Mouse (Mus musculus): Measurements from ENCODE around the gene Pde4d. TPM values are rescaled to one million over a fixed set of nuclear protein-coding genes. Genes with fewer than 3 reads are reported as not detected.

The Pde4d gene
- polyA plus RNA-seq, 1 experiment from 2014 or later, result 18.6 TPM

DNA sequence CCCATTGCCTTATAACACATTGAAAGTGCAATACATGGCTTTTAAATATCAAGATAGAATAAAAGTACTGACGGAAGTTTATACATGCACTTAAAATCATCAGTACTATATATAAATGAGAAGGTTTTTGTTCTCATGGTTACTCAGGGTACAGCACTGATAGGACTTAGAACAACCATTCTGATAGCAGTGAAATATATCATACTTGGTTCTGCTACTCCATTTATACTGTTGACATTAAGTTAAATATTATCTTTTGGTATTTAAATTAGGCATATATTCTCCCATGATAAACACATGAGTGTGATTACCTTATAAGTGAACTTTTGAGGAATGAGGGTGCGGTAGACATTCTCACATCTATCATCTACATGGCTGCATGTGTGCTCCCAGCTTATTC lies 867.9 kb downstream of the Pde4d start:
- no peaks in the 10 kb centered on the region for H3K9me3 ChIP-seq (ENCODE audit: control insufficient read depth, low read length)
- H3K27ac ChIP-seq (ENCODE audit: low read depth), result no peak overlapping the region
- ATAC-seq (replicated peaks; ENCODE audit: low FRiP score, low TSS enrichment, low read depth), result no peak
- WGBS, result 73% methylated on average over 2 of the region's 2 CpGs
- no peaks in the 10 kb centered on the region for H3K36me3 ChIP-seq (ENCODE audit: control insufficient read depth, insufficient read depth, low read length)
- no peak overlapping the region for H3K4me3 ChIP-seq (ENCODE audit: low read depth, low read length)
- DNase-seq (ENCODE audit: low spot score), result no peak
- H3K4me2 ChIP-seq (ENCODE audit: low read length), result no peak overlapping the region
- no peak overlapping the region for H3K9ac ChIP-seq (ENCODE audit: low read length)
- H3K4me1 ChIP-seq (replicated peaks; ENCODE audit: control insufficient read depth, insufficient read depth, low read length), result peaks cover 7% of the 10 kb centered on the region; the same call in 1 of the 2 replicates
- no peaks in the 10 kb centered on the region for H3K27me3 ChIP-seq (replicated peaks; ENCODE audit: control insufficient read depth, insufficient read depth, low read length)

DNA sequence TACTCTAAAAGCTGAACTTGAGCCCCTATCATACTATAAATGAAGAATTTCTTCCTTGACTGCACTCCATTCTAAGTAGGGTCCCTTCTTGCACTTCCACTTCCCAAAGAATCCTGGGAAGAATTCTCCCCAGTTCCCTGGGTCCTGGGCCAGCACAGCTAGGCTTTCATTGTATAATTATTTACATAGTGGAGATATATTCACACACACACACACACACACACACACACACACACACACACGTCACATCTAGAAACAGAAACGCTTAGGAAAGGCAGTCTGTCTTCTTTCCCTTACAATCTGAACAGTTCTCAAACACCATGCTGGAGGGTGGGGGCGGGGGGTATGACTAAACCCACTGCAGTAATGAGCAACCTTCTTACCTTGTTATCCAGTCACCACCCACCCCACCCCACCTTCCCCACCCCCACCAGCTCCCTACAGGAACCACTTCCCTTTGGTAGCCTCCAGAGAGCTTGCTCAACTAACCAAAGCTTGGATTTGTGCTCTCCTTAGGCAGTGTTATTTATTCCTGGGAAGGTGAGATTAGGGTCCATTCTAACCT lies 868.8 kb downstream of the Pde4d start:
- H3K9ac ChIP-seq (ENCODE audit: low read length), result no peak overlapping the region
- no peak overlapping the region for H3K4me2 ChIP-seq (ENCODE audit: low read length)
- no peak overlapping the region for H3K4me3 ChIP-seq (ENCODE audit: low read depth, low read length)
- peaks cover 7% of the 10 kb centered on the region; the same call in 1 of the 2 replicates for H3K4me1 ChIP-seq (replicated peaks; ENCODE audit: control insufficient read depth, insufficient read depth, low read length)
- no peaks in the 10 kb centered on the region for H3K9me3 ChIP-seq (ENCODE audit: control insufficient read depth, low read length)
- no peaks in the 10 kb centered on the region for H3K36me3 ChIP-seq (ENCODE audit: control insufficient read depth, insufficient read depth, low read length)
- 45% methylated on average over 3 of the region's 3 CpGs for WGBS
- DNase-seq (ENCODE audit: low spot score) (no peak), ATAC-seq (replicated peaks; ENCODE audit: low FRiP score, low TSS enrichment, low read depth) (no peak)
- no peaks in the 10 kb centered on the region for H3K27me3 ChIP-seq (replicated peaks; ENCODE audit: control insufficient read depth, insufficient read depth, low read length)
- no peak overlapping the region for H3K27ac ChIP-seq (ENCODE audit: low read depth)

DNA sequence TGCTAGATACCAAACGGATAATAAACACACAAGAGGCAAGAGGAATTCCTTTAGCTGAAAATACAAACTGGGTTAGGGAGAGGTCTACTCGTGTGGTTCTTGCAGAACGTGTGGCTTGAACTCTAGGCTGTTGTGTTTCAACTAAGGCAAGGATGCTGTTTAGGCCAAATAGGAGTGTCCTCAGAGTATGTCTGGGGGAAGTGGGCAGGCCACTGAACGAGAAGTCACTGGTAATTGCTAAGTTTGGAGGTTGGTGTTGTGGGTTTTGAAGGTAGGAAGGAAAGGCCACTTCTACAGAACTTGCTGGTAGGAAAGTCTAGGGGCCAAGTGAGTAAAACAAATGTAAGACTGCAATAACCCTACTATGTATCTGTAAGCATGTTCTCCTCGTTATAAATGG lies 876.3 kb downstream of the Pde4d start:
- no peak overlapping the region for H3K4me3 ChIP-seq (ENCODE audit: low read depth, low read length)
- H3K27me3 ChIP-seq (replicated peaks; ENCODE audit: control insufficient read depth, insufficient read depth, low read length), result no peaks in the 10 kb centered on the region
- H3K9ac ChIP-seq (ENCODE audit: low read length), result no peak overlapping the region
- no peaks in the 10 kb centered on the region for H3K9me3 ChIP-seq (ENCODE audit: control insufficient read depth, low read length)
- H3K4me1 ChIP-seq (replicated peaks; ENCODE audit: control insufficient read depth, insufficient read depth, low read length), result no peaks in the 10 kb centered on the region
- no peak overlapping the region for H3K27ac ChIP-seq (ENCODE audit: low read depth)
- ATAC-seq (replicated peaks; ENCODE audit: low FRiP score, low TSS enrichment, low read depth) (no peak), DNase-seq (ENCODE audit: low spot score) (no peak)
- WGBS, result 81% methylated on average over 5 of the region's 5 CpGs
- H3K4me2 ChIP-seq (ENCODE audit: low read length), result no peak overlapping the region
- H3K36me3 ChIP-seq (ENCODE audit: control insufficient read depth, insufficient read depth, low read length), result no peaks in the 10 kb centered on the region

DNA sequence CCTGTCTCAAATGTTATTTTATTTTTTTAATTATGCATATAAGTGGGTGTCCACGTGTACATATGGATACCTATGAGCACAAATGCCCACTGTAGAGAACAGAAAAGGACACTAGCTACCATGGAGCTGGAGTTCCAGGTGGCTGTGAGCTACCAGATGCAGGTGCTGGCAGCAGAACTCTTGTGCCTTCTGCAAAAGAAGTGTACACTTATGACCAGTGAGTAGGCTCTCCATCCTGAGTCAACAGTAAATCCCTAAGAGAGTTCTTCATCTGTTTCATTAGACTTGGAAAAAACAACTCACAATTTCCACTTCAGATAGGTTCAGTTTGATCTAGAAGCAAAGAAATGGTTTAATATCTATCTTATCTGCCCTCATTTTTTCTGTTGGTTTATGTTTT lies 881.8 kb downstream of the Pde4d start:
- ATAC-seq (replicated peaks; ENCODE audit: low FRiP score, low TSS enrichment, low read depth) (no peak), DNase-seq (ENCODE audit: low spot score) (no peak)
- Histone ChIP-seq H3K4me2 (ENCODE audit: low read length) (no peak overlapping the region), H3K9ac (ENCODE audit: low read length) (no peak overlapping the region), H3K4me3 (ENCODE audit: low read depth, low read length) (no peak overlapping the region), H3K27me3 (replicated peaks; ENCODE audit: control insufficient read depth, insufficient read depth, low read length) (no peaks in the 10 kb centered on the region), H3K36me3 (ENCODE audit: control insufficient read depth, insufficient read depth, low read length) (no peaks in the 10 kb centered on the region), H3K9me3 (ENCODE audit: control insufficient read depth, low read length) (no peaks in the 10 kb centered on the region), H3K27ac (ENCODE audit: low read depth) (no peak overlapping the region), H3K4me1 (replicated peaks; ENCODE audit: control insufficient read depth, insufficient read depth, low read length) (no peaks in the 10 kb centered on the region)
- 63% methylated on average over 1 of the region's 1 CpGs for WGBS

DNA sequence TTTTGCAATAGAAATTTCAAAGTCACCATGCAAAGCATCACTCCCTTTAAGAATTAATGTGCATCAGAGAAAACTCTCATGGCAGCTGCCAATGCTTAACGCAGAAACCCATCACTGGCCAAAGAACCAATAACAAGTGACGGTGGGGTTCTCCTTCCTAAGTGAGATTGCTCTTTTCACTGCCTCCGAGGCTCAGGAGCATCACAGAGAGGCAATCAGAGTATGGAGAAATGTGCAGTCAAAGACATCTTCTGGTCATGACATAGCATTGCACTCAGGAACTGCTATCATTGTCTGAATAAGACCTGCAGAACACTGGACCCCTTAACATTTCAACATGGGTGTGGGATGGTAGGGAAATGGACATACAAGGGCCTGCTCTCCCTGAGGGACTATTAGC lies 892.2 kb downstream of the Pde4d start:
- H3K4me2 ChIP-seq (ENCODE audit: low read length), result no peak overlapping the region
- H3K9me3 ChIP-seq (ENCODE audit: control insufficient read depth, low read length), result no peaks in the 10 kb centered on the region
- WGBS, result 48% methylated on average over 3 of the region's 3 CpGs
- no peak overlapping the region for H3K27ac ChIP-seq (ENCODE audit: low read depth)
- no peaks in the 10 kb centered on the region for H3K4me1 ChIP-seq (replicated peaks; ENCODE audit: control insufficient read depth, insufficient read depth, low read length)
- no peaks in the 10 kb centered on the region for H3K36me3 ChIP-seq (ENCODE audit: control insufficient read depth, insufficient read depth, low read length)
- H3K9ac ChIP-seq (ENCODE audit: low read length), result no peak overlapping the region
- no peaks in the 10 kb centered on the region for H3K27me3 ChIP-seq (replicated peaks; ENCODE audit: control insufficient read depth, insufficient read depth, low read length)
- ATAC-seq (replicated peaks; ENCODE audit: low FRiP score, low TSS enrichment, low read depth) (no peak), DNase-seq (ENCODE audit: low spot score) (no peak)
- no peak overlapping the region for H3K4me3 ChIP-seq (ENCODE audit: low read depth, low read length)

DNA sequence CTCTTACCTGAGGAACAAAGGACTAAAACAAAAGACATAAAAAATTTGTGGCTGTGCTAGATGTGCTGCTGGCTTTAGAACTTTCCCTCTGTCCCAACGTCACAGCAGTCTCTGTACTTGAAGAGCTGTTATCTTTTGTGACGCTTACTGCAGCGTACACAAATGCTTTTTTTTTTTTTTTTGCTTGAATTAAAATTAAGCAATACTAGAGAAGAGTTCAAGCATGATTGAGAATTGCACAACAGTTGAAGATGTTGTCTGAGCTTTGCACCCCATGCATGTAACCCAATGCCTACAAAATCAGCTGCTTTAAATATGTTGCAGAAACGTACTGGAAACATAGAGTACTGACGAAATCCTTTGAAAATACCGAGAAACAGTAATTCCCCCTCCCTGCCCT lies 892.7 kb downstream of the Pde4d start:
- Histone ChIP-seq H3K4me2 (ENCODE audit: low read length) (no peak overlapping the region), H3K4me3 (ENCODE audit: low read depth, low read length) (no peak overlapping the region), H3K36me3 (ENCODE audit: control insufficient read depth, insufficient read depth, low read length) (no peaks in the 10 kb centered on the region), H3K4me1 (replicated peaks; ENCODE audit: control insufficient read depth, insufficient read depth, low read length) (no peaks in the 10 kb centered on the region), H3K27ac (ENCODE audit: low read depth) (no peak overlapping the region), H3K27me3 (replicated peaks; ENCODE audit: control insufficient read depth, insufficient read depth, low read length) (no peaks in the 10 kb centered on the region), H3K9ac (ENCODE audit: low read length) (no peak overlapping the region), H3K9me3 (ENCODE audit: control insufficient read depth, low read length) (no peaks in the 10 kb centered on the region)
- DNase-seq (ENCODE audit: low spot score) (no peak), ATAC-seq (replicated peaks; ENCODE audit: low FRiP score, low TSS enrichment, low read depth) (no peak)
- WGBS, result 57% methylated on average over 6 of the region's 6 CpGs

DNA sequence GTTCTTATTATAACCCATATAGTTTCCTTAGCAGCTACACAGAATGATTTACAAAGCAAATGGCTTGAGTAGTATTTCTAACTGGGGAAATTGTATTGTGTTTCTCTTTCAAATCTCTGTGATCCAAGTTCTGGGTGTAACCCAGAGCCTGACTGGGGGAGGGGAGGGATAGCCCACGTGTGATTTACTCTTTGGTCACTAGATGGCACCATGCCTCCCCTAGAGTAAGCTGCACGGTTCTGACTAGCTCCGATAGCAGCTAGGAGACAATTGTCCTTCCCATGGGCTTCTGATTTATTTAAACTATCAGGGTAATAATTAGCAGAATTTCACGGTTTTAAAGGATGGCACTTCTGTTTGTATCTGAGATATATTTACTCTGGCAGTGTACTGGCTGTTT lies 893.8 kb downstream of the Pde4d start:
- no peak overlapping the region for H3K27ac ChIP-seq (ENCODE audit: low read depth)
- no peak overlapping the region for H3K9ac ChIP-seq (ENCODE audit: low read length)
- no peaks in the 10 kb centered on the region for H3K4me1 ChIP-seq (replicated peaks; ENCODE audit: control insufficient read depth, insufficient read depth, low read length)
- H3K27me3 ChIP-seq (replicated peaks; ENCODE audit: control insufficient read depth, insufficient read depth, low read length), result no peaks in the 10 kb centered on the region
- ATAC-seq (replicated peaks; ENCODE audit: low FRiP score, low TSS enrichment, low read depth) (peak; percentile 71; the same call in 1 of the 2 replicates), DNase-seq (ENCODE audit: low spot score) (peak; percentile 69)
- no peaks in the 10 kb centered on the region for H3K36me3 ChIP-seq (ENCODE audit: control insufficient read depth, insufficient read depth, low read length)
- no peak overlapping the region for H3K4me3 ChIP-seq (ENCODE audit: low read depth, low read length)
- 2% methylated on average over 4 of the region's 4 CpGs for WGBS
- no peaks in the 10 kb centered on the region for H3K9me3 ChIP-seq (ENCODE audit: control insufficient read depth, low read length)
- no peak overlapping the region for H3K4me2 ChIP-seq (ENCODE audit: low read length)

DNA sequence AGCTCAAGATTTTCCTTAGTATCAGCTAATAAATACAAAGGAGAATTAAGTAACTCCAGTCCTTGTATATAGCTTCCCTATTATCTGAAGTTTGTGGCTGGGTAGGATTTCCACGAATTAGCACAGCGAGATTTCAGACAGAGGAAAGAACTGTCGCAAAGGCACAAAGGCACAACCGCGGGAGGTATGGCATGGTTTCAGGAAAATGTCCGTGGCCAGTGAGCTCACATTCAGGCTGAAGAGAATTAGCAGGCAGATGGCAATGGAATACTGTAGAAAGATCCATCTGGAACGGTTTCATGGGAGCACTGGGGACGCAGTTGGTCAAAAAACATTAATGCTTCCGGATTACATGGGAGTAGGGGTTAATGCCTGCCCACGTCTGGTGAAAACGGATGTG lies 898.0 kb downstream of the Pde4d start:
- Histone ChIP-seq H3K4me1 (replicated peaks; ENCODE audit: control insufficient read depth, insufficient read depth, low read length) (no peaks in the 10 kb centered on the region), H3K36me3 (ENCODE audit: control insufficient read depth, insufficient read depth, low read length) (no peaks in the 10 kb centered on the region), H3K4me3 (ENCODE audit: low read depth, low read length) (no peak overlapping the region), H3K4me2 (ENCODE audit: low read length) (no peak overlapping the region), H3K9ac (ENCODE audit: low read length) (no peak overlapping the region), H3K9me3 (ENCODE audit: control insufficient read depth, low read length) (no peaks in the 10 kb centered on the region), H3K27me3 (replicated peaks; ENCODE audit: control insufficient read depth, insufficient read depth, low read length) (no peaks in the 10 kb centered on the region), H3K27ac (ENCODE audit: low read depth) (no peak overlapping the region)
- no peak for ATAC-seq (replicated peaks; ENCODE audit: low FRiP score, low TSS enrichment, low read depth)
- DNase-seq (ENCODE audit: low spot score), result no peak
- WGBS, result 79% methylated on average over 11 of the region's 11 CpGs

DNA sequence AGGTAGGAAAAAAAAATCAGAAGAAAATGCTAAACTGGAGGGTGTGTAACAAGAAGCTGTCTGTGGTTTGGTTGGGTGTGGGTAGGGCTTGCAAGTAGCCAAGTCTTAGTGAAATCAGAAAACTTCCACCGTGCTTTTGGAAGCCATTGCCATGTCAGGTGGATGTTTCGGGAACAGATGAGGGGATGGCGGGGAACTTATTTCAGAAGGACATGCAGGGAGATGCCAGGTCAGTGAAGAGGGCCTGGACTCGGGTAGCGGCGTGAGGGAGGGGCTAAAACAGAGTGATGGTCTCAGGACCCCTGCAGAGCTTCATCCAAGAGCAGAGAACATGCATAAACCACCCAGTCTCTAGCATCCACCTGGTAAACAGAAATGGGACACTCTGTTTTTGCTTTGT lies 898.6 kb downstream of the Pde4d start:
- Histone ChIP-seq H3K9ac (ENCODE audit: low read length) (no peak overlapping the region), H3K4me2 (ENCODE audit: low read length) (no peak overlapping the region), H3K4me3 (ENCODE audit: low read depth, low read length) (no peak overlapping the region), H3K4me1 (replicated peaks; ENCODE audit: control insufficient read depth, insufficient read depth, low read length) (no peaks in the 10 kb centered on the region), H3K9me3 (ENCODE audit: control insufficient read depth, low read length) (no peaks in the 10 kb centered on the region), H3K36me3 (ENCODE audit: control insufficient read depth, insufficient read depth, low read length) (no peaks in the 10 kb centered on the region), H3K27ac (ENCODE audit: low read depth) (no peak overlapping the region), H3K27me3 (replicated peaks; ENCODE audit: control insufficient read depth, insufficient read depth, low read length) (no peaks in the 10 kb centered on the region)
- 88% methylated on average over 6 of the region's 6 CpGs for WGBS
- ATAC-seq (replicated peaks; ENCODE audit: low FRiP score, low TSS enrichment, low read depth) (no peak), DNase-seq (ENCODE audit: low spot score) (no peak)
